Mouse (Mus musculus) T-helper 17 cell (primary cell): ENCODE data around the gene Cdc34b.

Experiments used
- in situ Hi-C, 2 experiments: fragments of 300-600 bp; cut with MboI, MseI; formaldehyde crosslinking; loops; 1 replicate in 1 of 2; 2 replicates in 1 of 2; pipeline ENCODE4 v1.15.1; 2025; ENCODE audit warnings: high pct_unique_total_duplicates in 2 of 2

Gene Cdc34b

GRCm38 (mm10) chr11:94732773-94733172, 8.8 kb upstream of the Cdc34b start:
- in situ Hi-C loops: no loop called here

GRCm38 (mm10) chr11:94735746-94736145, 5.8 kb upstream of the Cdc34b start:
- in situ Hi-C loops: no loop called here

- in situ Hi-C loops: no loop called here
These were observed 11.5 kb downstream of the Cdc34b start for GRCm38 (mm10) chr11:94752946-94753713.

GRCm38 (mm10) chr11:94759916-94760315, 18.3 kb downstream of the Cdc34b start:
- in situ Hi-C loops: no loop called here

- in situ Hi-C loops: no loop called here
These were observed 18.8 kb downstream of the Cdc34b start for GRCm38 (mm10) chr11:94760364-94760763.

GRCm38 (mm10) chr11:94760799-94761198, 19.2 kb downstream of the Cdc34b start:
- in situ Hi-C loops: no loop called here

- in situ Hi-C loops: no loop called here
These were observed 20.7 kb downstream of the Cdc34b start for GRCm38 (mm10) chr11:94762281-94762680.

- in situ Hi-C loops: no loop called here
These were observed 21.2 kb downstream of the Cdc34b start for GRCm38 (mm10) chr11:94762775-94763174.

- in situ Hi-C loops: no loop called here
These were observed 25.7 kb downstream of the Cdc34b start for GRCm38 (mm10) chr11:94767241-94767640.

GRCm38 (mm10) chr11:94772363-94773055, 30.9 kb downstream of the Cdc34b start:
- in situ Hi-C loops: no loop called here

GRCm38 (mm10) chr11:94773851-94774250, 32.3 kb downstream of the Cdc34b start:
- in situ Hi-C loops: no loop called here

GRCm38 (mm10) chr11:94774887-94775497, 33.4 kb downstream of the Cdc34b start:
- in situ Hi-C loops: no loop called here

- in situ Hi-C loops: no loop called here
These were observed 41.0 kb downstream of the Cdc34b start, which contains the start of gene Tmem92 for GRCm38 (mm10) chr11:94782603-94783002. Tmem92 (minus strand) TSS chr11:94782703.

- in situ Hi-C loops: no loop called here
These were observed 43.7 kb downstream of the Cdc34b start for GRCm38 (mm10) chr11:94785247-94785646.

GRCm38 (mm10) chr11:94791700-94792099, 50.1 kb downstream of the Cdc34b start:
- in situ Hi-C loops: no loop called here
